Mouse (Mus musculus): Measurements from ENCODE around the gene Foxk1. TPM values are rescaled to one million over a fixed set of nuclear protein-coding genes. Genes with fewer than 3 reads are reported as not detected.
A peak's percentile ranks its signal among the peaks of the same experiment; 100 is the strongest.

Foxk1 gene
- total RNA-seq, 2 experiments from 2014 or later: 2.0 to 3.7 TPM

GRCm38 (mm10) chr5:142416070-142416775 is 14.9 kb downstream of the Foxk1 start:
- ATAC-seq (replicated peaks; ENCODE audit: low FRiP score, poor library complexity, severe bottlenecking): no peak

GRCm38 (mm10) chr5:142417104-142417503 is 15.8 kb downstream of the Foxk1 start:
- ATAC-seq (replicated peaks; ENCODE audit: low FRiP score, poor library complexity, severe bottlenecking): no peak

DNA sequence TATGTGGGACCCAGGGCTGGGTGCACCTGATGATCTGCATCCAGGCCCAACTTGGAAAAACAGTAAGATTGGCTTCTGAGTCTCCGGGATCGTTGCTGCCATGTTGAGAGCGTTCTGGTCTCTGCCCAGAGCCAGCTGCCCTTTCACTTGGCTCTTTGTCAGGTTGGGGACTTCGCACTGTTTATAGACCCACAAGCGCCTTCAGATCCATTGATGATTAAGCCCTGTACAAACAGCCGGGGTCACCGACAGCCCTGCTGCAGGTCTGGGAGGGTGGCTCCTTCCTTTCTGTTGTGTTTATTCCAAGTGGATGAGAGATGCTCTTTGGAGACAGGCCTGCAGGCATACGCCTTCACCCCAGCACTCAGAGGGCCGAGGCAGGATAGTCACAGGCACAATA is 16.6 kb downstream of the Foxk1 start:
- no peak for ATAC-seq (replicated peaks; ENCODE audit: low FRiP score, poor library complexity, severe bottlenecking)

GRCm38 (mm10) chr5:142418419-142418818 is 17.1 kb downstream of the Foxk1 start:
- ATAC-seq (replicated peaks; ENCODE audit: low FRiP score, poor library complexity, severe bottlenecking): no peak

- ATAC-seq (replicated peaks; ENCODE audit: low FRiP score, poor library complexity, severe bottlenecking): no peak
These were observed 19.0 kb downstream of the Foxk1 start for GRCm38 (mm10) chr5:142420317-142420716.

DNA sequence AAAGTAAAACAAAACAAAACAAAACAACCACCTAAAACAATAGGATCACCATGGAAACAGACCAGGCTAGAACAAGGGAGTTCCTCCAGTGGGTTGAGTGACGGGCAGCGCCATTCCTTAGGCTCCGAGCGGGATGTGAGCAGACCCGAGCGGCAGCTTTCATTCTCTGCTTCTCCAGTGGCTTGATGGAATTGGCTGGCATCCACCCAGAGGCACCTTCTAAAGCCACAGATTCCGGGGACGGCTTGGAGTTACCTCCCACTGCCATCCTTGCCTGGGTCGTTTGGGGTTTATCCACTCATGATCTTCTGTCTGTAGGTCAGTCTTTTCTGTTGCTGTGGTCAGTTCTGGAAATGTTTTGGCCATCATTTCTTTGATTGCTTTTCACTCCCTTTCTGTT is 19.6 kb downstream of the Foxk1 start:
- ATAC-seq (replicated peaks; ENCODE audit: low FRiP score, poor library complexity, severe bottlenecking): no peak

DNA sequence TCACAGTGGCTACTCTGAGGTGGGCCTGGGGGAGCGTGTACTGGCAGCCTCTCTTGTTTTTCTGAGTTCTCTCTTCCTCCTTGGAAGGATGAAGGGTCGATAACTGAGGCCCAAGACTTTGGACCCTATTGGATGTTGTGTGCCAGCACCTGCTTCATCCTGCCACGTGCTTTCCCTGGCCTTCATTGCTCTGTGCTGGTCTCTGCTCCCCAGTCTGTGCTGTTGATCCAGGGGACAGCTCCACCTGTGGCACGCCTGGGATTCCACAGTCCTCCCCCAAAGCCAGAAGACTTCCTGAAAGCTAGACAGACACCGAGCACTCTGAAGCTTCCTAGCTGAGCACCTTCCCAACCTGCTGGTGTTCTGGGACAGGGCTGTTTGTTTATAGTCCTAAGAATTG is 20.6 kb downstream of the Foxk1 start:
- ATAC-seq (replicated peaks; ENCODE audit: low FRiP score, poor library complexity, severe bottlenecking): no peak

DNA sequence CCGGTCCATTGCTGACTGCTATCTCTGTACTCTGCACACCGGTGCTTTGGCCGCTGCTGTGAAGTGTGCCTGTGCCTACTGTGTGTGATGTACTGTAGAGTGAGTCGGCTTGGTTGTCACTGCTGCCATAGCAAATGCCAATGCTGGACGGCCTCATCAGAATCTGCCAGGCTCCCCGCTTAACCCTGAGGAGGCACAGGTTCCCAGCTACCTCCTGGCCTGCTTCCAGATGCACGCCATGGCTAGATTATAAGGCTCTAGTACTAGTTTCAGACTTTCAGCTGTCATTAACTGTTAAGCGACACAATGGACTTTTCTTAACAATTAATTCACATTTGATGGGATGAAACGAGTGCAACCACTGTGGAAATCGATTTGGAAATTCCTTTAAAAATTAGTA is 21.8 kb downstream of the Foxk1 start:
- no peak for ATAC-seq (replicated peaks; ENCODE audit: low FRiP score, poor library complexity, severe bottlenecking)

DNA sequence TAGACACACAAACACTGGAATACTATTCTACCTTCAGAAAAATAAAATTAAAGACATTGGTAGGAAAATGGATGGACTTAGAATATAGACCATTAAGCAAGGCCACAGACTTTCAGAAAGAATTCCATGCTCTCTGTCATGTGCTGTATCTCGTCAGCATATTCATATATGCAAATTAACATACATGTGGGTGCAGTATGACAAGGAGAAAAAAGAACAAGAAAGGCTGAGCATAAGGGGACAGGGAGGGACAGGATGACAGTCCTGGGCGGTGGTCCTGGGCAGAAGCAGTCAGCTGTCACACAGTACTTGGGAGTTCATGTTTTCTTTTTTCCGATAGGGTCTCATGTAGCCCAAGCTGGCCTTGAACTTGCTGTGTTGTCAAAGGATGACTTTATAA is 22.4 kb downstream of the Foxk1 start:
- ATAC-seq (replicated peaks; ENCODE audit: low FRiP score, poor library complexity, severe bottlenecking): no peak

GRCm38 (mm10) chr5:142424627-142425349 is 23.5 kb downstream of the Foxk1 start:
- peak; percentile 30; the same call in 1 of the 2 replicates for ATAC-seq (replicated peaks; ENCODE audit: low FRiP score, poor library complexity, severe bottlenecking)

- no peak for ATAC-seq (replicated peaks; ENCODE audit: low FRiP score, poor library complexity, severe bottlenecking)
These were observed 25.2 kb downstream of the Foxk1 start for GRCm38 (mm10) chr5:142426476-142426875.

GRCm38 (mm10) chr5:142427876-142428275 is 26.6 kb downstream of the Foxk1 start:
- ATAC-seq (replicated peaks; ENCODE audit: low FRiP score, poor library complexity, severe bottlenecking): no peak

DNA sequence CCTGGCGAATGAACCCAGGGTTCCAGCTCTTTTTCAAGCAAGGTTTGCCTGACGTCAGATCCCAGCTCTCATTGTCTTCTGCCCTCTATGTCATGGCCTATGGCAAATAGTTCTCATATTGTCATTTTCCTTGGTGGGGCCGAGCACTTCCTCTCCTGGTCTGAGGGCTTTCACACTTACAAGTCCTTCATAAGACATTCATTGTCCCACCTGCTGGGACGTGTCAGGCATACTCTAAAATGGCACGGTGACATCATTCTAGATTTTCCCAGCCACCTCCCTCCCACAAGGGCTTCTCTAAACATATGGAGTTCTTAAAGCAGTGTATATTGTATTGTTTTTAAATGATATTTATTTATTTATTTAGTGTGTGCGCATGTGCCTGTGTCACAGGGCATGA is 27.4 kb downstream of the Foxk1 start:
- no peak for ATAC-seq (replicated peaks; ENCODE audit: low FRiP score, poor library complexity, severe bottlenecking)

GRCm38 (mm10) chr5:142431029-142431428 is 29.7 kb downstream of the Foxk1 start:
- no peak for ATAC-seq (replicated peaks; ENCODE audit: low FRiP score, poor library complexity, severe bottlenecking)

- ATAC-seq (replicated peaks; ENCODE audit: low FRiP score, poor library complexity, severe bottlenecking): no peak
These were observed 30.6 kb downstream of the Foxk1 start for GRCm38 (mm10) chr5:142431811-142432434.

GRCm38 (mm10) chr5:142432695-142433094 is 31.4 kb downstream of the Foxk1 start:
- ATAC-seq (replicated peaks; ENCODE audit: low FRiP score, poor library complexity, severe bottlenecking): no peak

- ATAC-seq (replicated peaks; ENCODE audit: low FRiP score, poor library complexity, severe bottlenecking): no peak
These were observed 32.8 kb downstream of the Foxk1 start for GRCm38 (mm10) chr5:142434052-142434451.

- no peak for ATAC-seq (replicated peaks; ENCODE audit: low FRiP score, poor library complexity, severe bottlenecking)
These were observed 34.4 kb downstream of the Foxk1 start for GRCm38 (mm10) chr5:142435736-142436135.

DNA sequence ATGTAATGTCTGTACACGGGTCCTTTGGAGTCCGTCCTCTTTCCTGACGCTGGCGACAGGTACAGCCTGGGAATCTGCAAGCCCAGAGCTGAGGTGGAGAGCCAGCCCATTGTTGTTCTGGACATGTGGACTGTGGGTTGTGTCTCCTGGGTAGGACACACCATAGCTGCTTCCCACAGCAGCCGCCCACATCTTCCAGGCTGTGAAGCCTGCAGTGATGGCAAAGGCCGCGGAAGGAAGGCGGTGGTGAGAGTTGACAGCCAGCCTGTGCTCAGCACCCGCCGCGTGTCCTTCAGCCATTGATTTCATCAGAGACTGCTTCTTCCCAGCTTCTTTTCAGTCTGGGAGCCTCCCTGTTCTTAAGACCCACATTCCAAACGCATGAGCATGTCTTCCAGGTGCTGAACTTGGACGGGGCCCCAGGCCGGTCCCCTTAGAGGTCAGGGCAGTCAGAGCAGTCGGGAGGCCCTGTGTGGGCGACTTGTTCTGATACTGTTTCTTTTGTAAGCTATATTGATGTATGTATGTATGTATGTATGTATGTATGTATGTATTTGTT is 37.2 kb downstream of the Foxk1 start:
- no peak for ATAC-seq (replicated peaks; ENCODE audit: low FRiP score, poor library complexity, severe bottlenecking)

GRCm38 (mm10) chr5:142439911-142440432 is 38.7 kb downstream of the Foxk1 start:
- ATAC-seq (replicated peaks; ENCODE audit: low FRiP score, poor library complexity, severe bottlenecking): peak; percentile 40
